Mouse (Mus musculus) bone marrow, adult 2 months (tissue): ENCODE data around the gene Capns2.

Experiments used
- CTCF ChIP-seq: fragments of 200-500 bp; IDR thresholded peaks from 2 replicates; pipeline ENCODE4 v1.5.1; 2011; ENCODE audit warnings: low read length, control low read depth; ENCODE audit not compliant: control insufficient read depth, insufficient read depth
- POLR2A ChIP-seq: fragments of 200-500 bp; IDR thresholded peaks from 2 replicates; pipeline ENCODE4 v1.6.1; 2011; ENCODE audit warnings: low read depth, mild to moderate bottlenecking, control low read depth, low read length, borderline replicate concordance; ENCODE audit not compliant: control insufficient read depth

GRCm38 (mm10) chr8:92938056-92938455, 36.8 kb downstream of the Capns2 start:
- TF ChIP-seq POLR2A = no peak
- TF ChIP-seq CTCF = no peak
